Mouse (Mus musculus) brain, embryonic 14.5 days (tissue): ENCODE measurements around the gene 9330161L09Rik.
"Not testable (repeated sequence)": the region's sequence is repeated elsewhere in the genome, so short reads cannot be mapped to it uniquely, and the experiment has no call there.

Experiments used
- CTCF ChIP-seq: fragments of 200-500 bp; IDR thresholded peaks from 2 replicates; pipeline ENCODE4 v1.5.1; 2012; ENCODE audit warnings: inconsistent platforms, mild to moderate bottlenecking, moderate library complexity, borderline replicate concordance; ENCODE audit not compliant: insufficient read depth, insufficient read length; ENCODE audit errors: extremely low read depth
- POLR2A ChIP-seq: fragments of 200-500 bp; IDR thresholded peaks from 2 replicates; pipeline ENCODE4 v1.6.1; 2012; ENCODE audit warnings: mild to moderate bottlenecking, inconsistent platforms, borderline replicate concordance; ENCODE audit not compliant: poor library complexity, insufficient read depth, insufficient read length, severe bottlenecking; ENCODE audit errors: extremely low read depth

DNA sequence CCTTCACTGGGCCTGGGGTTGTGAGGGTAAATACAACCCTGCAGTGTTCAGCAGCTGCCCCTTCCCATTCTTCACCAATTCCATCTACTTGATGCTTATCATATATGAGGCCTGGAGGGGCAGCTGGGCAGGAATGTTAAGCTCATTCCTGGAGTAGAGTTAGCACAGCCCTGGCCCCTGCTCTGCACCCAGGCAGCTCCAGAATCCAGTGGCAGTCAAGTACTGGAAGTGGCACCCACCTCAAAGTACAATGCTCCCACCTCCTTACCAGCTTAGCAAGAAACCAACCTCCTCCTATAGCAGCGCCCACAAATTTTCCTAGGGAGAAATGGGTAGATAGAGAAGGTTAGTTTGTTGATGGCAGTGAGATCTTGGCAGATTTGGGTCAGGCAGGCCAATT, 49.1 kb upstream of the 9330161L09Rik start:
- TF ChIP-seq CTCF, POLR2A: not testable (repeated sequence)
